Mouse (Mus musculus) limb, embryonic 11.5 days (tissue): Measurements from ENCODE around the gene Jazf1. TPM values are rescaled to one million over a fixed set of nuclear protein-coding genes. Genes with fewer than 3 reads are reported as not detected.

ENCODE experiments used
- ATAC-seq: fragments of 200-750 bp; cut with Nextera tagmentation; 2 replicates; pipeline ENCODE4 v1.8.0; 2017; ENCODE audit warnings: low read depth; ENCODE audit not compliant: insufficient number of reproducible peaks, low FRiP score, low TSS enrichment
- DNase-seq: peaks from one replicate; pipeline ENCODE4 v3.0.0-alpha.2; 2015; ENCODE audit warnings: low spot score
- H3K27ac ChIP-seq: fragments of 300-500 bp; sonication (generic); replicated peaks from 2 replicates; pipeline ENCODE4 v1.5.1; 2014; ENCODE audit warnings: low read depth, mild to moderate bottlenecking, low read length
- H3K27me3 ChIP-seq: fragments of 300-500 bp; sonication (generic); 2 replicates; pipeline ENCODE4 v1.6.1; 2014; ENCODE audit warnings: mild to moderate bottlenecking, low read length, mixed read lengths; ENCODE audit not compliant: control insufficient read depth, insufficient read depth
- H3K36me3 ChIP-seq: fragments of 300-500 bp; sonication (generic); 2 replicates; pipeline ENCODE4 v1.6.1; 2014; ENCODE audit warnings: mild to moderate bottlenecking, low read length, moderate library complexity, mixed read lengths; ENCODE audit not compliant: control insufficient read depth, insufficient read depth
- H3K4me1 ChIP-seq: fragments of 300-500 bp; sonication (generic); 2 replicates; pipeline ENCODE4 v1.6.1; 2014; ENCODE audit warnings: low read length, mixed read lengths; ENCODE audit not compliant: control insufficient read depth, insufficient read depth
- H3K4me2 ChIP-seq: fragments of 300-500 bp; sonication (generic); 2 replicates; pipeline ENCODE4 v1.6.1; 2014; ENCODE audit warnings: low read depth, mild to moderate bottlenecking, moderate library complexity; ENCODE audit not compliant: severe bottlenecking
- H3K4me3 ChIP-seq: fragments of 300-500 bp; sonication (generic); 2 replicates; pipeline ENCODE4 v1.5.1; 2014; ENCODE audit warnings: low read depth, low read length
- H3K9ac ChIP-seq: fragments of 300-500 bp; sonication (generic); 2 replicates; pipeline ENCODE4 v1.6.1; 2014; ENCODE audit warnings: mild to moderate bottlenecking, low read length
- H3K9me3 ChIP-seq: fragments of 300-500 bp; sonication (generic); 2 replicates; pipeline ENCODE4 v1.6.1; 2016; ENCODE audit warnings: low read length; ENCODE audit not compliant: control insufficient read depth
- WGBS: fragments of 180-500 bp; shearing (Covaris S2); extraction: QIAGEN DNeasy Blood & Tissue Kit; methylation state at CpG from one replicate; pipeline ENCODE4 v1.1.7; 2014; 5-methylcytosine and 5-hydroxymethylcytosine counted together
- polyA plus RNA-seq: library from polyadenylated mRNA; unstranded; fragments of >200 nt; fragmentation: Nextera tagmentation; extraction: Ambion mirVana; gene quantifications from 2 replicates; pipeline ENCODE4 v1.2.1, GENCODE M21; 2014

Jazf1 gene
- polyA plus RNA-seq, 1 experiment from 2014 or later: 6.5 TPM

DNA sequence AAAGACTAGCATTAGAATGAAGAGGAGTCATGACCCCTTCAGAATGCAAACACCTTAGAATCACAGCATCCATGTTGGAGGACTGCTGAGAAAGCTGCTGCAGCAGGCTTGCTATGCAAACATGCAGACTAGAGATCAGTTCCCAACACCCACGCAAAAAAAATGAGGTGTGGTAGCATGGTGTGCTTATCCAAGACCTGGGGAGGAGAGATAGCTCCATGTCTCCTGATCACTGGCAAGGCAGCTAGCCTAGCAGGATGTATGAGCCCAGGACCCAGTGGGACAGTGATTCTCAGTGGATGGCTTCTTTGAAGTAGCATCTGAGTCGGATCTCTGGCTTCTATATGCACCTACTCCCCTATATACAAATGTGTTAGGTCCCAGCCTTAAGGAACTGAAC, 184.7 kb downstream of the Jazf1 start:
- H3K4me3 ChIP-seq: no peak overlapping the region
- H3K4me2 ChIP-seq: no peak overlapping the region
- no peak for DNase-seq
- ATAC-seq: no peak
- H3K9me3 ChIP-seq: no peaks in the 10 kb centered on the region
- H3K27ac ChIP-seq: no peak overlapping the region
- H3K36me3 ChIP-seq: no peaks in the 10 kb centered on the region
- no peak overlapping the region for H3K9ac ChIP-seq
- peaks cover 5% of the 10 kb centered on the region for H3K4me1 ChIP-seq
- H3K27me3 ChIP-seq: no peaks in the 10 kb centered on the region
- 77% methylated on average over 2 of the region's 2 CpGs for WGBS

DNA sequence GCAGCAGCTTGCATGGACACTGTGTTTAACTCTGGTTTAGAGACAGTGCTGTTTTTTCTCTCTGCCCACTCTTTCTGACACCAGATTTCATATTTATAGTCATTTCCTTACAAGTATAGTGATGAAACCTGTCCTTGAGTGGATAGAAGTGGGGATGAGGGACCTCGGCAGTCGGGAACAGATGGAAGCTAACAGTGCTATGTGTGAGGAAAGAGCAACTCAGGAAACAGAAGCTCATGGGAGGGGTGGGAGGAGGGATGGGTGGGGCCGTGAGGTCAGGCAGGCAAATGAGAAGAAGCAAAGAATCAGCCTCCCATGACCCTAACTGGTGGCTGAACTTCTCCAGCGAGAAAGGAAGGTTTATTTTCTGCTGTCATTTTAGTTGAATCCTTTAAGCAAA, 191.3 kb downstream of the Jazf1 start:
- DNase-seq: no peak
- no peak for ATAC-seq
- 25% methylated on average over 4 of the region's 4 CpGs for WGBS
- no peak overlapping the region for H3K27ac ChIP-seq
- H3K4me1 ChIP-seq: no peaks in the 10 kb centered on the region
- no peak overlapping the region for H3K4me3 ChIP-seq
- H3K9ac ChIP-seq: no peak overlapping the region
- no peak overlapping the region for H3K4me2 ChIP-seq
- no peaks in the 10 kb centered on the region for H3K27me3 ChIP-seq
- no peaks in the 10 kb centered on the region for H3K36me3 ChIP-seq
- H3K9me3 ChIP-seq: no peaks in the 10 kb centered on the region

DNA sequence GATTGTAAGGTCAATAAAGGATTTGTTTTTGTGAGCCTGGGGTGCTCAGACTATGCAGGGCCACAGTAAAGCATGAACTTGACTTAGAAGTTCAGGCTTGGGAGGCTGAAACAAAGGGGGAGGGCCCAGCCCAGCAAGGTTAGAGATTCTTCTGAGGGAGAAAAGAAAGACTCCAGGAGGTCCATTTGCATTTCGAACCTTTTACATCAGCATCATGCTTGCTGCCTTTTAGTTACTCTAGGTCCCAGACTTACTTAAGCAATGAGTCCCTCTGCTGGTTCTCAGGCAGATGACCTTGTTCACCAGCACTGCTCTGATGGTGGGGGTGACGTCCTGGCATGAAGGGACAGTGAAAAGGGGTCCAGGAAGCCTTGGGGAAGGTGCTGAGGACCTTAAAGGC, 197.1 kb downstream of the Jazf1 start:
- no peaks in the 10 kb centered on the region for H3K36me3 ChIP-seq
- H3K27me3 ChIP-seq: no peaks in the 10 kb centered on the region
- ATAC-seq (no peak), DNase-seq (no peak)
- no peak overlapping the region for H3K4me2 ChIP-seq
- no peak overlapping the region for H3K27ac ChIP-seq
- H3K4me1 ChIP-seq: no peaks in the 10 kb centered on the region; the same call in 1 of the 2 replicates
- H3K9me3 ChIP-seq: no peaks in the 10 kb centered on the region
- no peak overlapping the region for H3K9ac ChIP-seq
- 9% methylated on average over 2 of the region's 2 CpGs for WGBS
- no peak overlapping the region for H3K4me3 ChIP-seq

DNA sequence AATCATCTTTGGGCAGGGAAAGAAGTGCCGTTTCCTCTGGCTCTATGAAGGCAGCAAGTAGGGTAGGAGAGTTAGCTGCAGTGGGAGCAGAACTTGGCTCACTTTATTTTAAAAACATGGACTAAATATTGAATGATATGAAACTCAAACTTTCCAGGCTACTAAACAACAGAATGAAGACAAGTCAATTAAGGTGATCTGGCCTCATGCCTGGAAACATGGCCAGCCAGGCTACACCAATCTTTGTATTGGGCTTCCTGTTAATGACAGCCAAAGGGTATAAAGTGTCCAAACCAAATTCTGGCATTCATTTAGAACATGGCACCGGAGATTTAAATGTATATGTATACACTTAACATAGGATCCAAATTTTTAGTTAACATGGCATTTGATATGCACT, 199.2 kb downstream of the Jazf1 start:
- WGBS: 81% methylated on average over 2 of the region's 2 CpGs
- ATAC-seq (no peak), DNase-seq (no peak)
- Histone ChIP-seq H3K4me3 (no peak overlapping the region), H3K4me2 (no peak overlapping the region), H3K9ac (no peak overlapping the region), H3K27ac (no peak overlapping the region), H3K4me1 (peaks cover 9% of the 10 kb centered on the region), H3K27me3 (no peaks in the 10 kb centered on the region), H3K9me3 (no peaks in the 10 kb centered on the region), H3K36me3 (no peaks in the 10 kb centered on the region)

DNA sequence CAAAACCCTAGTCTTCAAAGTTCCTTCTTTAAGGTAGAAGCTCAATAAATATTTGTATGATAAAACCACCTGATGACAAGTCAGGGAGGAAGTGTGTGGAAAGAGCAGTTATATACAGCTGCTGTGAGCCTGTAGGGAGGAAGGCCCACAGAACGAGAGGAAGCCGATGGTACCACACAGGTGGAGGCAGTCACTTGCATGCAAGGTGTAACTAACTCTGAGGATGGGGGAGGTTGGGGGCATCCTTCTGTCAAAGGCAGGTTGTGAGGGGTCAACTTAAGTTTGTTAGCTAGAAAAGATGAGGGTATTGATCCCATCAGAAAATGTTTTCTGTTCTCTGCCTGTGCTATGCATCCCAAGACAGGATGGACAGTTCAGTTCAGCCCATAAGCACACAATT, 200.1 kb downstream of the Jazf1 start:
- no peak overlapping the region for H3K4me3 ChIP-seq
- no peaks in the 10 kb centered on the region for H3K9me3 ChIP-seq
- H3K36me3 ChIP-seq: no peaks in the 10 kb centered on the region
- peaks cover 9% of the 10 kb centered on the region for H3K4me1 ChIP-seq
- H3K9ac ChIP-seq: no peak overlapping the region
- no peak overlapping the region for H3K4me2 ChIP-seq
- no peak for DNase-seq
- no peak overlapping the region for H3K27ac ChIP-seq
- 90% methylated on average over 2 of the region's 2 CpGs for WGBS
- H3K27me3 ChIP-seq: no peaks in the 10 kb centered on the region
- ATAC-seq: no peak

DNA sequence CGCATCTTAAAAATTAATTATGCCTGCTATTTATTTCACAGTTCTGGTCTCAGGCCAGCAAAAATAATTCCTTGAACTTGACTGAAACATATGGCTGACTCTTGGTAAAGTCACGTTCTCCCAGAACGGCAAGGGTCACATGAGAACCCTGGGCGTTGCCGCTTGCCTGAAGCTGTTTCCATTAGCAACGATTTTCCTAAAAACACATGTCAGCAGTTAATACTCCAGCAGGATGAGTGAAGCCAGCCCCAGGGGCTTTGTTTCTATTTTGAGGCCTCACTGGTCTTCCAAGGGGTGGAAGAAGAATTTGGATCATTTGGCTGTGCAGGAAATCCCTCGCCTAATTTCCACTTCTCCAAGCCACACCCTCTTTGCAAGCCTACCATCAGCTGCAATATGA, 206.5 kb downstream of the Jazf1 start:
- Histone ChIP-seq H3K9me3 (no peaks in the 10 kb centered on the region), H3K9ac (no peak overlapping the region), H3K36me3 (no peaks in the 10 kb centered on the region), H3K27ac (no peak overlapping the region), H3K4me1 (peaks cover 58% of the 10 kb centered on the region), H3K4me3 (no peak overlapping the region), H3K4me2 (no peak overlapping the region), H3K27me3 (no peaks in the 10 kb centered on the region)
- DNase-seq (peak; percentile 73), ATAC-seq (no peak)
- WGBS: 17% methylated on average over 7 of the region's 7 CpGs

DNA sequence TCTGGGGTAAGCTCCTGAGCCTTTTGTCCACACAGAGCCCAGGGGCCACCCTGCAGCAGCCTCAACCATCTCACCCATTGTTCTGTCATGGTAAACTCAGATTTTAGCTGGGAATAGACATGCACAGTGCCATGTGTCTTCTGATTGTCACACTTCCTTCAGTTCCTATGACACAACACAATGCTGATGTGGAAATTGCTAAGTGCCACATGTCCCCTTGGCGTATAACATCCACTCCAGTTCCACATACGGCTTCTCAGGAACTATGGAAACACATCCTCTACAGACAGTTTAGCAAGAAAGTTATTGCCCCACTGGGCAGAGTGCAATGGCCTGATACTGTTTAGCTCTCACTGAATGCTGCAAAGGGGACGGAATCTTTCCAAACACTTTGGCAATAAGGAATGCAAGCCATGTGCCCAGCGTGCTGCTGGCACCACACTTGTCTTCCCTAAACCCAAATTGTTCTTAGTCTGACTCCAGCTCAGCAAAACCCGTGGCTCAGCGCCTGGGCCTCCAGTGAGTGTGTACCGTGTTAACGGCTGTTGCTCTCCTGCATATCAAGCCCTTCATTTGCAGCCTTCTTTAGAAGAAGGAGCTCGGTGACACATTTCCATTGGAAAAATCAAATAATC, 207.1 kb downstream of the Jazf1 start:
- H3K9me3 ChIP-seq: no peaks in the 10 kb centered on the region
- H3K4me3 ChIP-seq: no peak overlapping the region
- H3K27ac ChIP-seq: peak overlapping the region; percentile 25; the same call in 1 of the 2 replicates
- ATAC-seq: no peak; the same call in 1 of the 2 replicates
- WGBS: 60% methylated on average over 9 of the region's 9 CpGs
- no peaks in the 10 kb centered on the region for H3K36me3 ChIP-seq
- H3K9ac ChIP-seq: no peak overlapping the region
- no peak for DNase-seq
- H3K27me3 ChIP-seq: no peaks in the 10 kb centered on the region
- H3K4me2 ChIP-seq: no peak overlapping the region
- peaks cover 61% of the 10 kb centered on the region for H3K4me1 ChIP-seq

DNA sequence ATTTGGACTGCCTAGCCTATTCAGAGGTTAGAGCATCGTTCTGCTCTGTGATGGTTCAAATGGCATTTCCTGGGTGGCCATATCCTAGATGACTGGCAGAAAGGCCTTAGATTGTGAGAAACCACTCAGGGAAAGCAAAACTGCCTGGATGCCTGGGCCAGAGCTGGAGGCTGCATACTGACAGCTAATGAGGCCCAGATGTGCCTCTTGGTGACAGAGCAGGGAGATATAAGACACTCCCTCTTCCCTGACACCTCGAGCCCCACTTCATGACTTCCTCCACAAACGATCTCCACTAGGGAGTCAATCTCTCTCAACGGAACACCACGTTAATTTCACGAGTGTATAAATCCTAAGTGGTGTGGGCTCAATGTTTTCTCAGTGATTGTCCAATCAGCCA, 207.7 kb downstream of the Jazf1 start:
- 7% methylated on average over 6 of the region's 6 CpGs for WGBS
- H3K4me3 ChIP-seq: no peak overlapping the region
- no peak overlapping the region for H3K9ac ChIP-seq
- H3K36me3 ChIP-seq: no peaks in the 10 kb centered on the region
- H3K27ac ChIP-seq: no peak overlapping the region; the same call in 1 of the 2 replicates
- no peaks in the 10 kb centered on the region for H3K9me3 ChIP-seq
- DNase-seq (no peak), ATAC-seq (no peak)
- H3K4me1 ChIP-seq: peaks cover 63% of the 10 kb centered on the region
- H3K27me3 ChIP-seq: no peaks in the 10 kb centered on the region
- H3K4me2 ChIP-seq: no peak overlapping the region

DNA sequence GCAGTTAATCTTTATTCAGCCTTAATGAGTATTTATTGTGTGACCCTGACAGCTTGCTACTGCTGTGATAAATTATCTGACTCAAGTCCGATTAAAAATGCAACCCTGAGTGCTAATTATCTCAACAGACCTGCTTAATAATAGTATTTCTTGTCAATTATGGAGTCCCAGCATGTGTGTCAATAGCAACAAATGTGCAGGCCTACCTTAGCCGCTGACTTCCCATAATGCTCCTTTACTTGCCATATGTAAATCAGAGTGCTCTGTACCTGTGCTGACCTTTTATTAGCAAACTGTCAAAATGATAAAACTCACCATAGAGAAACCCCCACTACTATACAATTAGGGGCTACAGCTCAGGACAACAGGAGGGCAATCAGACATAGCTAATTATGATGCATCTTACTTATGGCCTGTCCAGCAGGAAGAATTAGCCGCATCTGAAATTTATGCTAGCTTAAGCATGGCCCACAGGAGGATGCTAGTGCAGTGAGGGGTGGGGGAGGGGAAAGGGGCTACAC, 209.5 kb downstream of the Jazf1 start:
- WGBS: 18% methylated on average over 3 of the region's 3 CpGs
- Histone ChIP-seq H3K27ac (no peak overlapping the region), H3K4me2 (no peak overlapping the region), H3K9me3 (no peaks in the 10 kb centered on the region), H3K36me3 (no peaks in the 10 kb centered on the region), H3K4me3 (no peak overlapping the region), H3K27me3 (no peaks in the 10 kb centered on the region), H3K4me1 (peaks cover 62% of the 10 kb centered on the region), H3K9ac (no peak overlapping the region)
- DNase-seq: no peak
- ATAC-seq: no peak
